Mouse (Mus musculus): Measurements from ENCODE around the gene Ccnt2. TPM values are rescaled to one million over a fixed set of nuclear protein-coding genes. Genes with fewer than 3 reads are reported as not detected.

Ccnt2 gene
- polyA plus RNA-seq, 1 experiment from 2014 or later, result 69.6 TPM

- no peak for ATAC-seq (replicated peaks; ENCODE audit: extremely low read depth, insufficient read depth, low FRiP score)
- peaks cover 23% of the 10 kb centered on the region for H3K36me3 ChIP-seq (ENCODE audit: control insufficient read depth, insufficient read depth)
- 78% methylated on average over 8 of the region's 8 CpGs for WGBS
These were observed 29.0 kb downstream of the Ccnt2 start for GRCm38 (mm10) chr1:127802916-127803315.

GRCm38 (mm10) chr1:127808671-127809070 lies 34.7 kb downstream of the Ccnt2 start:
- 92% methylated on average over 7 of the region's 7 CpGs for WGBS
- H3K4me3 ChIP-seq (ENCODE audit: low read length), result no peak overlapping the region
- no peak overlapping the region for H3K9ac ChIP-seq (ENCODE audit: low read length)
- ATAC-seq (replicated peaks; ENCODE audit: extremely low read depth, insufficient read depth, low FRiP score), result no peak
- H3K36me3 ChIP-seq (ENCODE audit: control insufficient read depth, insufficient read depth), result peaks cover 3% of the 10 kb centered on the region
- H3K4me2 ChIP-seq (ENCODE audit: low read depth, low read length), result no peak overlapping the region
- H3K9me3 ChIP-seq (replicated peaks; ENCODE audit: control insufficient read depth, low read length), result no peaks in the 10 kb centered on the region
- H3K27ac ChIP-seq (ENCODE audit: low read length), result no peak overlapping the region
- no peaks in the 10 kb centered on the region for H3K27me3 ChIP-seq (ENCODE audit: control insufficient read depth, insufficient read depth, low read length)
- no peaks in the 10 kb centered on the region for H3K4me1 ChIP-seq (ENCODE audit: control insufficient read depth, insufficient read depth, low read length)

More at GRCm38 (mm10) chr1:127802916-127803315, 29.0 kb downstream of the Ccnt2 start:
- Histone ChIP-seq H3K9ac (ENCODE audit: low read length) (no peak overlapping the region), H3K4me3 (ENCODE audit: low read length) (no peak overlapping the region), H3K27me3 (ENCODE audit: control insufficient read depth, insufficient read depth, low read length) (no peaks in the 10 kb centered on the region), H3K4me1 (ENCODE audit: control insufficient read depth, insufficient read depth, low read length) (peaks cover 7% of the 10 kb centered on the region), H3K9me3 (replicated peaks; ENCODE audit: control insufficient read depth, low read length) (no peaks in the 10 kb centered on the region), H3K27ac (ENCODE audit: low read length) (no peak overlapping the region), H3K4me2 (ENCODE audit: low read depth, low read length) (no peak overlapping the region)

- Histone ChIP-seq H3K4me3 (ENCODE audit: low read length) (no peak overlapping the region), H3K36me3 (ENCODE audit: control insufficient read depth, insufficient read depth) (no peaks in the 10 kb centered on the region), H3K27me3 (ENCODE audit: control insufficient read depth, insufficient read depth, low read length) (no peaks in the 10 kb centered on the region), H3K4me2 (ENCODE audit: low read depth, low read length) (0 out of 2 replicates have a peak overlapping the region, but pooled peaks have one; percentile 10), H3K27ac (ENCODE audit: low read length) (no peak overlapping the region), H3K9ac (ENCODE audit: low read length) (no peak overlapping the region), H3K9me3 (replicated peaks; ENCODE audit: control insufficient read depth, low read length) (no peaks in the 10 kb centered on the region), H3K4me1 (ENCODE audit: control insufficient read depth, insufficient read depth, low read length) (no peaks in the 10 kb centered on the region)
- ATAC-seq (replicated peaks; ENCODE audit: extremely low read depth, insufficient read depth, low FRiP score), result no peak
- WGBS, result 53% methylated on average over 7 of the region's 7 CpGs
These were observed 39.0 kb downstream of the Ccnt2 start for GRCm38 (mm10) chr1:127812929-127813328.

- WGBS, result 80% methylated on average over 6 of the region's 6 CpGs
- H3K27ac ChIP-seq (ENCODE audit: low read length), result no peak overlapping the region
- no peak overlapping the region for H3K4me2 ChIP-seq (ENCODE audit: low read depth, low read length)
- H3K9ac ChIP-seq (ENCODE audit: low read length), result no peak overlapping the region
- H3K9me3 ChIP-seq (replicated peaks; ENCODE audit: control insufficient read depth, low read length), result no peaks in the 10 kb centered on the region
- no peak for ATAC-seq (replicated peaks; ENCODE audit: extremely low read depth, insufficient read depth, low FRiP score)
- no peaks in the 10 kb centered on the region for H3K27me3 ChIP-seq (ENCODE audit: control insufficient read depth, insufficient read depth, low read length)
- H3K36me3 ChIP-seq (ENCODE audit: control insufficient read depth, insufficient read depth), result no peaks in the 10 kb centered on the region
- H3K4me3 ChIP-seq (ENCODE audit: low read length), result no peak overlapping the region
- no peaks in the 10 kb centered on the region for H3K4me1 ChIP-seq (ENCODE audit: control insufficient read depth, insufficient read depth, low read length)
These were observed 42.4 kb downstream of the Ccnt2 start for GRCm38 (mm10) chr1:127816381-127816780.

- H3K9ac ChIP-seq (ENCODE audit: low read length), result no peak overlapping the region
These were observed 53.4 kb downstream of the Ccnt2 start for GRCm38 (mm10) chr1:127827325-127827724.

GRCm38 (mm10) chr1:127830215-127830921 lies 56.4 kb downstream of the Ccnt2 start:
- 73% methylated on average over 13 of the region's 13 CpGs for WGBS
- Histone ChIP-seq H3K9me3 (replicated peaks; ENCODE audit: control insufficient read depth, low read length) (no peaks in the 10 kb centered on the region), H3K27ac (ENCODE audit: low read length) (no peak overlapping the region), H3K4me1 (ENCODE audit: control insufficient read depth, insufficient read depth, low read length) (no peaks in the 10 kb centered on the region), H3K36me3 (ENCODE audit: control insufficient read depth, insufficient read depth) (no peaks in the 10 kb centered on the region), H3K4me3 (ENCODE audit: low read length) (no peak overlapping the region), H3K27me3 (ENCODE audit: control insufficient read depth, insufficient read depth, low read length) (no peaks in the 10 kb centered on the region), H3K9ac (ENCODE audit: low read length) (no peak overlapping the region), H3K4me2 (ENCODE audit: low read depth, low read length) (no peak overlapping the region)
- ATAC-seq (replicated peaks; ENCODE audit: extremely low read depth, insufficient read depth, low FRiP score), result peak; percentile 70; the same call in 1 of the 2 replicates

More at GRCm38 (mm10) chr1:127827325-127827724, 53.4 kb downstream of the Ccnt2 start:
- Histone ChIP-seq H3K27me3 (ENCODE audit: control insufficient read depth, insufficient read depth, low read length) (no peaks in the 10 kb centered on the region), H3K27ac (ENCODE audit: low read length) (no peak overlapping the region), H3K4me3 (ENCODE audit: low read length) (no peak overlapping the region), H3K9me3 (replicated peaks; ENCODE audit: control insufficient read depth, low read length) (no peaks in the 10 kb centered on the region), H3K36me3 (ENCODE audit: control insufficient read depth, insufficient read depth) (no peaks in the 10 kb centered on the region), H3K4me1 (ENCODE audit: control insufficient read depth, insufficient read depth, low read length) (no peaks in the 10 kb centered on the region), H3K4me2 (ENCODE audit: low read depth, low read length) (no peak overlapping the region)
- no peak for ATAC-seq (replicated peaks; ENCODE audit: extremely low read depth, insufficient read depth, low FRiP score)
- 13% methylated on average over 2 of the region's 2 CpGs for WGBS

- H3K9me3 ChIP-seq (replicated peaks; ENCODE audit: control insufficient read depth, low read length), result no peaks in the 10 kb centered on the region
- no peak overlapping the region for H3K4me2 ChIP-seq (ENCODE audit: low read depth, low read length)
- no peak overlapping the region for H3K9ac ChIP-seq (ENCODE audit: low read length)
- no peak overlapping the region for H3K27ac ChIP-seq (ENCODE audit: low read length)
- H3K36me3 ChIP-seq (ENCODE audit: control insufficient read depth, insufficient read depth), result no peaks in the 10 kb centered on the region
- no peaks in the 10 kb centered on the region for H3K27me3 ChIP-seq (ENCODE audit: control insufficient read depth, insufficient read depth, low read length)
- no peak for ATAC-seq (replicated peaks; ENCODE audit: extremely low read depth, insufficient read depth, low FRiP score)
- H3K4me3 ChIP-seq (ENCODE audit: low read length), result no peak overlapping the region
- H3K4me1 ChIP-seq (ENCODE audit: control insufficient read depth, insufficient read depth, low read length), result no peaks in the 10 kb centered on the region
- WGBS, result 29% methylated on average over 2 of the region's 2 CpGs
These were observed 59.8 kb downstream of the Ccnt2 start for GRCm38 (mm10) chr1:127833714-127834113.

- Histone ChIP-seq H3K4me1 (ENCODE audit: control insufficient read depth, insufficient read depth, low read length) (no peaks in the 10 kb centered on the region), H3K9me3 (replicated peaks; ENCODE audit: control insufficient read depth, low read length) (no peaks in the 10 kb centered on the region), H3K27me3 (ENCODE audit: control insufficient read depth, insufficient read depth, low read length) (no peaks in the 10 kb centered on the region), H3K9ac (ENCODE audit: low read length) (no peak overlapping the region), H3K27ac (ENCODE audit: low read length) (no peak overlapping the region), H3K4me3 (ENCODE audit: low read length) (no peak overlapping the region), H3K4me2 (ENCODE audit: low read depth, low read length) (no peak overlapping the region), H3K36me3 (ENCODE audit: control insufficient read depth, insufficient read depth) (no peaks in the 10 kb centered on the region)
- 39% methylated on average over 4 of the region's 4 CpGs for WGBS
- no peak for ATAC-seq (replicated peaks; ENCODE audit: extremely low read depth, insufficient read depth, low FRiP score)
These were observed 60.2 kb downstream of the Ccnt2 start for GRCm38 (mm10) chr1:127834202-127834601.

- H3K9ac ChIP-seq (ENCODE audit: low read length), result no peak overlapping the region
- ATAC-seq (replicated peaks; ENCODE audit: extremely low read depth, insufficient read depth, low FRiP score), result no peak
- no peaks in the 10 kb centered on the region for H3K9me3 ChIP-seq (replicated peaks; ENCODE audit: control insufficient read depth, low read length)
- H3K4me3 ChIP-seq (ENCODE audit: low read length), result no peak overlapping the region
- 64% methylated on average over 4 of the region's 4 CpGs for WGBS
- no peaks in the 10 kb centered on the region for H3K4me1 ChIP-seq (ENCODE audit: control insufficient read depth, insufficient read depth, low read length)
- H3K27me3 ChIP-seq (ENCODE audit: control insufficient read depth, insufficient read depth, low read length), result no peaks in the 10 kb centered on the region
- H3K27ac ChIP-seq (ENCODE audit: low read length), result no peak overlapping the region
- H3K36me3 ChIP-seq (ENCODE audit: control insufficient read depth, insufficient read depth), result no peaks in the 10 kb centered on the region
- no peak overlapping the region for H3K4me2 ChIP-seq (ENCODE audit: low read depth, low read length)
These were observed 62.7 kb downstream of the Ccnt2 start for GRCm38 (mm10) chr1:127836619-127837018.

Measured in heart, embryonic 16.5 days (tissue).